Mouse (Mus musculus): ENCODE data around the gene Copb1. TPM values are rescaled to one million over a fixed set of nuclear protein-coding genes. Genes with fewer than 3 reads are reported as not detected.

Gene Copb1
- polyA plus RNA-seq (2014; fragmentation: Nextera tagmentation; extraction: Ambion mirVana): 105 and 112 TPM in 2 replicates

GRCm38 (mm10) chr7:114253885-114254833, at the start of gene Copb1:
Gene Copb1, minus strand, starts transcription at chr7:114254711.
- Histone ChIP-seq H3K27ac (ENCODE audit: low read depth, low read length) (no peak within 1 kb of the TSS), H3K4me3 (ENCODE audit: low read depth, low read length) (peak within 1 kb of the TSS; percentile 97), H3K4me2 (ENCODE audit: low read length) (peak within 1 kb of the TSS; percentile 64), H3K27me3 (replicated peaks; ENCODE audit: control insufficient read depth, insufficient read depth, low read length) (no peaks in the 10 kb centered on the region), H3K36me3 (ENCODE audit: control insufficient read depth, insufficient read depth, low read length) (peaks cover 29% of the 10 kb centered on the region), H3K4me1 (ENCODE audit: control insufficient read depth, insufficient read depth, low read length) (0 out of 2 replicates have a peak, but pooled peaks cover 2% of the 10 kb centered on the region), H3K9ac (ENCODE audit: low read length) (peak within 1 kb of the TSS; percentile 91), H3K9me3 (replicated peaks; ENCODE audit: control insufficient read depth, low read length) (no peaks in the 10 kb centered on the region)
- WGBS: 1% methylated on average over 70 of the region's 75 CpGs
- ATAC-seq (peak; percentile 99), DNase-seq (ENCODE audit: low spot score) (peak; percentile 96)

DNA sequence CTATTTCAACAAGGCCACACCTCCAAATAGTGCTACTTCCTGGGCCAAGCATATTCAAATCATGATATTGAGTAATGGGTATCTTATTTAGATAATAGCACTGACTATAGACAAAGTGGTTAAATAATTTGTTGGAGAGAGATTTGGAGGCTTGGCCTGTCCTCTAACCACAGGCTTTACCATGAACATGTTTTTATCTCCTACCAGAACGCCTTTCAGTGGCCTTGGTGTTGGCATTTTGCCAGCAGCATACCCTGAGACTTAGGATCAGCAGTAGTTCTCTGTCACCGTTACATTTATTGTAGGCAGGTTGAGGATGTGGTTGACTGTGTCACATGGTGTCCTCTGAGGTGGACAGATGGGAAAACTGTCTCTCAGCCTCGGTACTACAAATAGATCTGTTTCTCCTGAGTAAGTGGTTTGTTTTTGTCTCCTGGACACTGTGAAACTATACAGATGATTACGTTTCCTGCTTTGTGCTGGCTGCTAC, 46.8 kb upstream of the Copb1 start:
- Histone ChIP-seq H3K4me1 (ENCODE audit: control insufficient read depth, insufficient read depth, low read length) (no peaks in the 10 kb centered on the region), H3K27ac (ENCODE audit: low read depth, low read length) (no peak overlapping the region), H3K9me3 (replicated peaks; ENCODE audit: control insufficient read depth, low read length) (no peaks in the 10 kb centered on the region), H3K4me2 (ENCODE audit: low read length) (no peak overlapping the region), H3K4me3 (ENCODE audit: low read depth, low read length) (no peak overlapping the region), H3K9ac (ENCODE audit: low read length) (no peak overlapping the region), H3K27me3 (replicated peaks; ENCODE audit: control insufficient read depth, insufficient read depth, low read length) (no peaks in the 10 kb centered on the region), H3K36me3 (ENCODE audit: control insufficient read depth, insufficient read depth, low read length) (no peaks in the 10 kb centered on the region)
- no peak for ATAC-seq
- WGBS: 86% methylated on average over 4 of the region's 4 CpGs
- no peak for DNase-seq (ENCODE audit: low spot score)

DNA sequence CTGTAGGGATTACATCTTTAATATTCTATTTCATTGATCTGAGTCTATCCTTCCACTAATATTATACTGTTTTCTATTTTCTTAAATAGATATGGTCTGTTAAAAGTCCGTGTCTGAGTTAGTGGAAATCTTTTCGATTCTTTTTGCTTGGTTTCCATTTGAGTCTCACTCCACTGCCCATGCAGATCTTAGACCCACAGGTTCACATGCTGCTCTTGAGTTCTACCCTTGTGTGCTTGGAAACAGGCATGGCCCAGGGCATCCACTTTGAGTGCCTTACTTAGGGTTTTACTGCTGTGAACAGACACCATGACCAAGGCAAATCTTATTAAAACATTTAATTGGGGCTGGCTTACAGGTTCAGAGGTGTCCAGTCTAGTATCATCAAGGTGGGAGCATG, 46.3 kb upstream of the Copb1 start:
- DNase-seq (ENCODE audit: low spot score) (no peak), ATAC-seq (no peak)
- Histone ChIP-seq H3K36me3 (ENCODE audit: control insufficient read depth, insufficient read depth, low read length) (no peaks in the 10 kb centered on the region), H3K9me3 (replicated peaks; ENCODE audit: control insufficient read depth, low read length) (no peaks in the 10 kb centered on the region), H3K9ac (ENCODE audit: low read length) (no peak overlapping the region), H3K4me2 (ENCODE audit: low read length) (no peak overlapping the region), H3K4me1 (ENCODE audit: control insufficient read depth, insufficient read depth, low read length) (no peaks in the 10 kb centered on the region), H3K4me3 (ENCODE audit: low read depth, low read length) (no peak overlapping the region), H3K27me3 (replicated peaks; ENCODE audit: control insufficient read depth, insufficient read depth, low read length) (no peaks in the 10 kb centered on the region), H3K27ac (ENCODE audit: low read depth, low read length) (no peak overlapping the region)
- WGBS: 91% methylated on average over 2 of the region's 2 CpGs

- H3K4me1 ChIP-seq (ENCODE audit: control insufficient read depth, insufficient read depth, low read length): no peaks in the 10 kb centered on the region
- WGBS: 72% methylated on average over 4 of the region's 4 CpGs
- H3K9me3 ChIP-seq (replicated peaks; ENCODE audit: control insufficient read depth, low read length): no peaks in the 10 kb centered on the region
- DNase-seq (ENCODE audit: low spot score): no peak
- no peak overlapping the region for H3K4me3 ChIP-seq (ENCODE audit: low read depth, low read length)
- ATAC-seq: no peak
- H3K4me2 ChIP-seq (ENCODE audit: low read length): no peak overlapping the region
- H3K27me3 ChIP-seq (replicated peaks; ENCODE audit: control insufficient read depth, insufficient read depth, low read length): no peaks in the 10 kb centered on the region
- no peak overlapping the region for H3K9ac ChIP-seq (ENCODE audit: low read length)
- H3K36me3 ChIP-seq (ENCODE audit: control insufficient read depth, insufficient read depth, low read length): no peaks in the 10 kb centered on the region
- no peak overlapping the region for H3K27ac ChIP-seq (ENCODE audit: low read depth, low read length)
These were observed 44.7 kb upstream of the Copb1 start for GRCm38 (mm10) chr7:114299247-114299646.

DNA sequence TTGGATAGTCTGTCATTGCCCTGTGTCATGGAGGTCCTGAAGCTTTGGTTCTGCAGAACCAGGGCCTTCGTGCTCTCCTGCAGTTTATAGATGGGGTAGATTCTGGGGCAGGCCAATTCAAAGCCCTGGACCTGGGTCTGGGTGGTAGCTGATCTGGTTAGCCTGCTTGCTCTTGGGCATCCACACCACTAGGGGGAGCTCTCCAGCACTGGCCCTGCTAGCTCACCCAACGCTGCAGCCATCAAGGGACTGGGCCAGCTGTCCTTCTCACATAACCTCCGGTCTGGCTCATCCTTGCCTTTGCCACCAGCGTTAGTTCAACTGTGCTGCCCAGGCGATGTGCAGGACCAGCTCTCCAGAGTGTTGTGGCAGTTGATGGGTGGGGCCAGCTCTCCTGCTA, 40.2 kb upstream of the Copb1 start:
- no peak overlapping the region for H3K4me3 ChIP-seq (ENCODE audit: low read depth, low read length)
- no peak overlapping the region for H3K4me2 ChIP-seq (ENCODE audit: low read length)
- no peak overlapping the region for H3K27ac ChIP-seq (ENCODE audit: low read depth, low read length)
- 83% methylated on average over 5 of the region's 5 CpGs for WGBS
- H3K27me3 ChIP-seq (replicated peaks; ENCODE audit: control insufficient read depth, insufficient read depth, low read length): no peaks in the 10 kb centered on the region
- H3K36me3 ChIP-seq (ENCODE audit: control insufficient read depth, insufficient read depth, low read length): no peaks in the 10 kb centered on the region
- H3K9me3 ChIP-seq (replicated peaks; ENCODE audit: control insufficient read depth, low read length): no peaks in the 10 kb centered on the region
- H3K9ac ChIP-seq (ENCODE audit: low read length): no peak overlapping the region
- no peak for ATAC-seq
- peaks cover 2% of the 10 kb centered on the region; the same call in 1 of the 2 replicates for H3K4me1 ChIP-seq (ENCODE audit: control insufficient read depth, insufficient read depth, low read length)
- DNase-seq (ENCODE audit: low spot score): no peak

DNA sequence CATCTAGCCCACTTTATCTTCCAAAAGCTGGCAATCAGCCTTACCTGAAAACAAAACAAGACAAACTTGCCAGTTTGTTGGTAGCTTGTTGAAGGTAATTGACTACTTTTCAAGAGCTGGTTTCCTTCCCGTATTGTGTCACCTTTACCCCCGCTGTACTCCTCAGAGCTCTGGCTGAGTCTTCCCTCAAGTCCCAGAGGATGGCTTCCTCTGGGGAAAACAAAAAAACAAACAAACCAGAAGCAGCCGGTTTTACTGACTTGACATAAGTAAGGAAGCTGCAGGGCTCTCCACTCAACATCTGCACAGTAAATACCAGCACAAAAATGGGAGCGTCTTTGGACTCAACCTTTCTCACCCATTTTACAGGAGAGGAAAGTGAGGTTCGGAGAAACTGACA, 39.4 kb upstream of the Copb1 start:
- no peak overlapping the region for H3K4me2 ChIP-seq (ENCODE audit: low read length)
- H3K4me1 ChIP-seq (ENCODE audit: control insufficient read depth, insufficient read depth, low read length): peaks cover 2% of the 10 kb centered on the region; the same call in 1 of the 2 replicates
- H3K27ac ChIP-seq (ENCODE audit: low read depth, low read length): no peak overlapping the region
- no peak overlapping the region for H3K9ac ChIP-seq (ENCODE audit: low read length)
- no peaks in the 10 kb centered on the region for H3K36me3 ChIP-seq (ENCODE audit: control insufficient read depth, insufficient read depth, low read length)
- no peak for DNase-seq (ENCODE audit: low spot score)
- WGBS: 88% methylated on average over 5 of the region's 5 CpGs
- no peak for ATAC-seq
- no peaks in the 10 kb centered on the region for H3K27me3 ChIP-seq (replicated peaks; ENCODE audit: control insufficient read depth, insufficient read depth, low read length)
- no peak overlapping the region for H3K4me3 ChIP-seq (ENCODE audit: low read depth, low read length)
- no peaks in the 10 kb centered on the region for H3K9me3 ChIP-seq (replicated peaks; ENCODE audit: control insufficient read depth, low read length)

DNA sequence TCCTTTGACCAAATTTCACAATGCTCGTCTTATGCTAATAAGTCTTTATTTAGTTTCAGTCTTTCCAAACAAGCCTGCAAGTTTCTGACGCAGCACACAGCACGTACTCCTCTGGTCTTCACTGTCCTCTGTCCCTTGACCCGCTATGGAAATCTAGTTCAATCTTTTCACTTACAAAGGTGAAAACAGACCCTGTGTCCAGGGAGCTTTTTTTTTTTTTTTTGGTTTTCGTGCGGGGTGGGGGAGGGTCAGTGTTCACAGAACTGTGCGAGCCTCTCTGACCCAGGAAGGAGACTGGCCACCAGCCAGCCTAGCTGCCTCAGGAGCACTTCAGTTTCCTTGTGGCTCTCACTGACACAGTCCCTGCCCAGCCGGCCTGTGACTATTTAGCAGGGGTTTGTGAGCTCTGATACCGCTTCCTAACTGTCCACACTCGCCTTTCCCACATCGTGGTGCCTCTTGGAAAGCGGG, 38.0 kb upstream of the Copb1 start:
- Histone ChIP-seq H3K9ac (ENCODE audit: low read length) (peak overlapping the region; percentile 21; the same call in 1 of the 2 replicates), H3K36me3 (ENCODE audit: control insufficient read depth, insufficient read depth, low read length) (no peaks in the 10 kb centered on the region), H3K27me3 (replicated peaks; ENCODE audit: control insufficient read depth, insufficient read depth, low read length) (no peaks in the 10 kb centered on the region), H3K27ac (ENCODE audit: low read depth, low read length) (no peak overlapping the region), H3K4me1 (ENCODE audit: control insufficient read depth, insufficient read depth, low read length) (peaks cover 2% of the 10 kb centered on the region; the same call in 1 of the 2 replicates), H3K4me3 (ENCODE audit: low read depth, low read length) (no peak overlapping the region), H3K9me3 (replicated peaks; ENCODE audit: control insufficient read depth, low read length) (no peaks in the 10 kb centered on the region), H3K4me2 (ENCODE audit: low read length) (peak overlapping the region; percentile 37)
- 7% methylated on average over 12 of the region's 12 CpGs for WGBS
- DNase-seq (ENCODE audit: low spot score): peak; percentile 66
- peak; percentile 61; the same call in 1 of the 2 replicates for ATAC-seq

DNA sequence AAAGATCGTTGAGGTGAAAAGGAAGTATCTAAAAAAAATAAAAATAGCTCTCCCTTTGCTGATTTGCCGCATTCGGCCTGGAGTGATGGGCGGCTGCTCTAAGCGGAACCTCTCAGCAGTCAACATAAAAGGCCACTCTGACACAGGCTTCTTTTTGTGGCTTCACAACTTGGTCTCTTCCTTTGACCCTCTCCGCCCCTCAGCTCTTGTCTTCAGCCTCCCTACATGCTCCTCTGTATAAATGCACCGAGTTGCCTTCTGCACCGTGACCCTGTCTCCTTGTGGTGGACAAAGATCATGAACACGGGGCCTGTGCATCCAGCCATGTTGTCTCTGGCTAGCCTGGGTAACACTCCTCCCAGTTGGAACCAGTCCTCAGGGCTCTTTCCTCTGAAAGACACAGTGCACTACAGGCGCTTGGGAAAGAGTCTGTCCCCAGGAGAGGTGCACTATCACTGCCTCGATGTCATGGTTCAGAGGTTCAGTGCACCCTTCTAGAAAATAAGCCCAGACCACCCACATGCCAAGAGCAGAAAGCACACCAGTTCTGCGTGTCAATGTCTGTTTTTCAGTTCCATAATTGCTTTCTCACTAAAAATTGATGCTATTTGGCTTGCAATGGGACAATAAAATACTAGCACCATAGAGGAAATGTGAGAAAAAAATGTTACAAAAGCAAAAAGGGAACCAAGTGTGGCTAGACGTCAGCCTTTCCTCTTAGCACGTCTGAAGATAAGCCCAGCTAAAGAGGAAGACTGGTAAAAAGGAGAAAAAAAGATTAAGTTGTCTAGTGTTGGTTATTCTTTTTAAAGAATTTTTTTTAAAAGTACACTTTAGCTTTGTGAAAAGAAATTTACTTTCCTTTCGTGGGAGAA, 37.2 kb upstream of the Copb1 start:
- DNase-seq (ENCODE audit: low spot score): no peak
- 45% methylated on average over 15 of the region's 15 CpGs for WGBS

More for the DNA sequence above, 37.2 kb upstream of the Copb1 start:
- H3K9me3 ChIP-seq (replicated peaks; ENCODE audit: control insufficient read depth, low read length): no peaks in the 10 kb centered on the region
- H3K4me1 ChIP-seq (ENCODE audit: control insufficient read depth, insufficient read depth, low read length): peaks cover 2% of the 10 kb centered on the region; the same call in 1 of the 2 replicates
- no peaks in the 10 kb centered on the region for H3K27me3 ChIP-seq (replicated peaks; ENCODE audit: control insufficient read depth, insufficient read depth, low read length)
- H3K4me2 ChIP-seq (ENCODE audit: low read length): no peak overlapping the region
- no peaks in the 10 kb centered on the region for H3K36me3 ChIP-seq (ENCODE audit: control insufficient read depth, insufficient read depth, low read length)
- H3K9ac ChIP-seq (ENCODE audit: low read length): no peak overlapping the region
- H3K4me3 ChIP-seq (ENCODE audit: low read depth, low read length): no peak overlapping the region
- no peak for ATAC-seq
- no peak overlapping the region for H3K27ac ChIP-seq (ENCODE audit: low read depth, low read length)

Measured in forebrain, embryonic 14.5 days (tissue).